Mouse (Mus musculus) kidney, adult 2 months (tissue): Measurements from ENCODE around the gene H2-DMa.

ENCODE experiments used
- CTCF ChIP-seq: fragments of 200-500 bp; conservative IDR thresholded peaks from 2 replicates; pipeline ENCODE4 v1.5.1; 2011; ENCODE audit warnings: low read depth, mild to moderate bottlenecking, control low read depth, low read length, moderate library complexity, mixed read lengths; ENCODE audit not compliant: insufficient read depth, insufficient read length
- POLR2A ChIP-seq: fragments of 200-500 bp; IDR thresholded peaks from one replicate; pipeline ENCODE4 v1.6.1; 2011; ENCODE audit warnings: low read depth, low read length, control low read depth

GRCm38 (mm10) chr17:34141448-34141847 is 22.1 kb downstream of the H2-DMa start:
- TF ChIP-seq CTCF: no peak
- TF ChIP-seq POLR2A: no peak
